Mouse (Mus musculus) MN1 (cell line): ENCODE results near the gene Nbl1.
A peak's percentile ranks its signal among the peaks of the same experiment; 100 is the strongest.

Experiments
- DNase-seq: peaks from one replicate; pipeline ENCODE4 v3.0.0-alpha.2; 2016; ENCODE audit warnings: low spot score

Nbl1 gene

GRCm38 (mm10) chr4:139100326-139100725, 7.5 kb upstream of the Nbl1 start:
- DNase-seq, result no peak

- DNase-seq, result no peak
These were observed 3.4 kb upstream of the Nbl1 start for GRCm38 (mm10) chr4:139096201-139096600.

GRCm38 (mm10) chr4:139095406-139095805, 2.6 kb upstream of the Nbl1 start:
- peak; percentile 53 for DNase-seq

GRCm38 (mm10) chr4:139093196-139093530, 370 bp upstream of the Nbl1 start:
- DNase-seq, result no peak

GRCm38 (mm10) chr4:139091478-139092355, 1.1 kb downstream of the Nbl1 start:
- peak; percentile 77 for DNase-seq

GRCm38 (mm10) chr4:139091066-139091465, 1.7 kb downstream of the Nbl1 start:
- peak; percentile 51 for DNase-seq

GRCm38 (mm10) chr4:139090303-139090940, 2.4 kb downstream of the Nbl1 start:
- no peak for DNase-seq

GRCm38 (mm10) chr4:139088982-139089671, 3.7 kb downstream of the Nbl1 start:
- peak; percentile 39 for DNase-seq

- no peak for DNase-seq
These were observed 5.8 kb downstream of the Nbl1 start for GRCm38 (mm10) chr4:139086984-139087383.

- DNase-seq, result peak; percentile 93
These were observed 6.8 kb downstream of the Nbl1 start for GRCm38 (mm10) chr4:139086037-139086436.

- DNase-seq, result no peak
These were observed 7.5 kb downstream of the Nbl1 start for GRCm38 (mm10) chr4:139085337-139085736.

GRCm38 (mm10) chr4:139082790-139083564, 9.8 kb downstream of the Nbl1 start:
- peak; percentile 83 for DNase-seq

GRCm38 (mm10) chr4:139081270-139081931, 11.4 kb downstream of the Nbl1 start:
- DNase-seq, result no peak

GRCm38 (mm10) chr4:139080259-139080658, 12.5 kb downstream of the Nbl1 start:
- DNase-seq, result no peak

GRCm38 (mm10) chr4:139079439-139079838, 13.4 kb downstream of the Nbl1 start:
- DNase-seq, result no peak

GRCm38 (mm10) chr4:139078726-139079125, 14.1 kb downstream of the Nbl1 start:
- DNase-seq, result peak; percentile 66

GRCm38 (mm10) chr4:139078313-139078712, 14.5 kb downstream of the Nbl1 start:
- no peak for DNase-seq

GRCm38 (mm10) chr4:139075915-139076314, 16.9 kb downstream of the Nbl1 start:
- DNase-seq, result peak; percentile 63

- DNase-seq, result peak; percentile 58
These were observed 17.6 kb downstream of the Nbl1 start, which contains the start of gene Htr6 for GRCm38 (mm10) chr4:139075041-139075711. Htr6 (minus strand) TSS chr4:139075570.

- DNase-seq, result no peak
These were observed 18.7 kb downstream of the Nbl1 start for GRCm38 (mm10) chr4:139074060-139074459.

GRCm38 (mm10) chr4:139068287-139068686, 24.5 kb downstream of the Nbl1 start:
- DNase-seq, result no peak
